Mouse (Mus musculus): Measurements from ENCODE around the gene Spag9.

GRCm38 (mm10) chr11:93961482-93961881 is 34.4 kb upstream of the Spag9 start:
- TF ChIP-seq CTCF (IDR thresholded peaks at IDR 0.05; ENCODE audit: control insufficient read depth, insufficient read depth, insufficient read length) (no peak), USF1 (IDR thresholded peaks at IDR 0.05; ENCODE audit: low read depth) (no peak), CEBPB (IDR thresholded peaks at IDR 0.05; ENCODE audit: low read depth) (no peak), MYOD1 (IDR thresholded peaks at IDR 0.05; ENCODE audit: control insufficient read depth, insufficient read length, low read depth) (no peak), MAX (IDR thresholded peaks at IDR 0.05) (no peak), FOSL1 (IDR thresholded peaks at IDR 0.05; ENCODE audit: insufficient read depth, low read length, poor library complexity, severe bottlenecking) (no peak), MYOG (IDR thresholded peaks at IDR 0.05; ENCODE audit: control insufficient read depth, extremely low read depth, insufficient read length) (no peak)
